Mouse (Mus musculus) cerebellum, adult 18-20 months (tissue): ENCODE measurements around the gene Olfr1512.
"Not testable (repeated sequence)": the region's sequence is repeated elsewhere in the genome, so short reads cannot be mapped to it uniquely, and the experiment has no call there.

Source experiments
- DNase-seq, 2 experiments: peaks; one replicate each; pipeline ENCODE4 v3.0.0; 2021

Gene Olfr1512

DNA sequence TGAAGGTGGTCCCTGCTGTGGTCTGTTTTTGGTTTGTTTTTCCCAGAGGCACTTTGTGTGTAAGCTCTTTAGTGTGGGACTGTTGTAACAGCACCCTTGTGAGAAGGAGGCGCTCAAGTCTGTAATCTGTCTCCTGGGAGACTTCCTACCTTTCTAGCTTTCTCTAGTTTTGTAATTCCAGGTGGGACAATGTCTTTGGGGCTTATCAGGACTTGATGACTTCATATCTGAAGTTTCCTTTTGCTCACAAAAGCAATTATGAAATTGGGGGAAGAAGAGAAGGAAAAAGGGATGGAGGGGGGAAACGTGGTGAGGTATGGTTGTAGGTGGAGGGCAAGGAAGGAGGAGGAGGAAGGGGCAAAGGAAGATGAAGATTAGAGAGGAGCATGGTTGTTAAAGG is at the start of gene Olfr1512:
TSS of gene Olfr1512 (minus strand) at position 101 of the 400 bp plus-strand sequence.
- DNase-seq: no peak

DNA sequence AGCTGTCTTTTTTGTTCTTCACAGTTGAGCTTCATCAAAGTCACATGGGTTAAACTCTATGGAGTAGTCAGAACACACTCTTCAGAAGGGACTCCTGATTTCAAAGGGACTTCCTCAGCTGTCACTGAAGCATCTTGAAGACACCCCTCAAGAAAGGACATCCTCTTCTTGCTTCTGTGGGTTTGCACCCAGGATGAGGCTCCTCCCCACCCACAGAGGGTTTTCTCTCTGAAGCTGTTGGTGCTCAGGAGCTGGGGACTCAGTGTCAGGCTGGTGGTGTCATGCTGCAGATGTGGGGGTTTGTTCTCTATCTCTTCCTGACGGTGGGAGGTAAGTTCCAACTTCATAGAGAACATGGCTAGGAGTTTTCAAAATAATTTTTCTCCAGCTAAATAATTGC is 48.7 kb upstream of the Olfr1512 start:
- no peak for DNase-seq

DNA sequence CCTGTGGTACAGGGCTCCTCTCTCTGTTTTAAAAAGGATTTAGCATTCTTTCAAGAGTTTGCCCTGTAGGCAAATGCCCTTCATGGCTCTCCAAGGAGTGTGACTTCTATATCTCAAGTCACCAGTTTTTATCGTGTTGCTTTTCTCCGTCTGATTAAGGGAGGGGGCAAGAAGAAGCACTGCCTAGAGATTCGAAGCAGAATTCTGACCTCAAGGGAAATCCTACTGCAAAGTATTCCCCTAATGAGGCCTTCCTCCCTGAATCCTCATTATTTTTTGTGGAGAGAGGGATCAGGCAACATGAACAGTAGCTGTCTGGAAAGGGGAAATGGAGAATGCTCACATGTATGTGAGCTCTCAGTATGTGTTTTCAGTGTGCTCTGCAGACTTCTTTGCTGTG is 35.3 kb upstream of the Olfr1512 start, which contains the start of gene Olfr1510:
TSS of gene Olfr1510 (minus strand) at position 101 of the 400 bp plus-strand sequence.
- DNase-seq: no peak

DNA sequence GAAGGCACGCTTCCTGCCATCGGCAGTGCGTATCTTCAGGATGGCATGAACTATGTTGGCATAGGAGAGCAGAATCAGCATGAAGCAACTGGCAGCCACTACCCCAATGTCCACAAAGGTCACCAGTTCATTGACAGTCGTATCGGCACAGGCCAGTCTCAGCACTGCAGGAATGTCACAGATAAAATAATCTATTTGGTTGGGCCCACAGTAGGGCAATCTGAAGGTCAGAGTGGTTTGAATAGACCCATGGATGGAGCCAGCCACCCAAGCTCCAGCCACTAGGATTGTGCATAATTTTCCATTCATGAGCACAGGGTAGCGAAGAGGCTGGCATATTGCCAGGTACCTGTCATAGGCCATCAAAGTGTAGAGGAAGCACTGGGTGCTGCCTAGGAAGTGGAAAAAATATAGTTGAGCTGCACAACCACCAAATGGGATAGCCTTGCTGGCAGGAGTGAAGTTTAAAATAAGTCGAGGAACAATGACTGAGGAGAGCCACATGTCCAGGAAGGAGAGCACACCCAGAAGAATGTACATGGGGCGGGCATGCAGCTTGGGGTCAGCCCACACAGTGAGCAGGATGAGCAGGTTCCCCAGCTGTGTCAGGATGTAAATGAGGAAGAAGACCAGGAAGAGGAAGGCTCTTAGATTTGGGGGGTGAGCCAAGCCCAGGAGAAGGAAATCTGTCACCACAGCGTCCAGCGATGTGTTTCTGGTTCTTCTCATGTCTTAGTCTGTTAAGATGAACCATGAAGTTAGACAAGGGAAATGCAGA is 31.4 kb upstream of the Olfr1512 start:
- not testable (repeated sequence) for DNase-seq

DNA sequence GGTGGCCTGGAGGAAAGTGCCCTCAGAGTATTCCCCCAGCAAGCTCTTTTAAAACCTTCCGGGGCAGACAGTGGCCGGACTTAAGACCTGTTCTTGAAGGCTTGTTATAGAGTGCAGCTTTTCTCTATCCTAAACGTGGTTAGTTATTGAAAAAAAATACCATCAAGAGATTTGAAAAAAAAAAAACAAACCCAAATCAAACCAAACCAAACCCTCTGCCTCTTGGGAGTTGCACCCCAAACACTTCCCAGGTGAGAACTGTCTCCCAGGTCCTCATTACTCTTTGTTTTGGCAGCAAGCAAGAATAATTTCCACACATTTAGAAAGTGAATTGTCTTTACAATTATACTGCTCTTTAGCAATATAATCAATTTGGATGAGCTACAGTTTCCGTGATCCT is 18.3 kb upstream of the Olfr1512 start, which contains the start of gene Olfr1511:
TSS of gene Olfr1511 (minus strand) at position 101 of the 400 bp plus-strand sequence.
- no peak for DNase-seq

DNA sequence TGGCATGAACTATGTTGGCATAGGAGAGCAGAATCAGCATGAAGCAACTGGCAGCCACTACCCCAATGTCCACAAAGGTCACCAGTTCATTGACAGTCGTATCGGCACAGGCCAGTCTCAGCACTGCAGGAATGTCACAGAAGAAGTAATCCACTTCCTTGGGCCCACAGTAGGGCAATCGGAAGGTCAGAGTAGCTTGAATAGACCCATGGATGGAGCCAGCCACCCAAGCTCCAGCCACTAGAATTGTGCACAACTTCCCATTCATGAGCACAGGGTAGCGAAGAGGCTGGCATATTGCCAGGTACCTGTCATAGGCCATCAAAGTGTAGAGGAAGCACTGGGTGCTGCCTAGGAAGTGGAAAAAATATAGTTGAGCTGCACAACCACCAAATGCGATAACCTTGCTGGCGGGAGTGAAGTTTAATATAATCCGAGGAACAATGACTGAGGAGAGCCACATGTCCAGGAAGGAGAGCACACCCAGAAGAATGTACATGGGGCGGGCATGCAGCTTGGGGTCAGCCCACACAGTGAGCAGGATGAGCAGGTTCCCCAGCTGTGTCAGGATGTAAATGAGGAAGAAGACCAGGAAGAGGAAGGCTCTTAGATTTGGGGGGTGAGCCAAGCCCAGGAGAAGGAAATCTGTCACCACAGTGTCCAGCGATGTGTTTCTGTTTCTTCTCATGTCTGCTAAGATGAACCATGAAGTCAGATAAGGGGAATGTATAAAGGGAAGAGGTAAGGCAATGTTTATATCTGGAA is 11.3 kb upstream of the Olfr1512 start:
- not testable (repeated sequence) for DNase-seq

DNA sequence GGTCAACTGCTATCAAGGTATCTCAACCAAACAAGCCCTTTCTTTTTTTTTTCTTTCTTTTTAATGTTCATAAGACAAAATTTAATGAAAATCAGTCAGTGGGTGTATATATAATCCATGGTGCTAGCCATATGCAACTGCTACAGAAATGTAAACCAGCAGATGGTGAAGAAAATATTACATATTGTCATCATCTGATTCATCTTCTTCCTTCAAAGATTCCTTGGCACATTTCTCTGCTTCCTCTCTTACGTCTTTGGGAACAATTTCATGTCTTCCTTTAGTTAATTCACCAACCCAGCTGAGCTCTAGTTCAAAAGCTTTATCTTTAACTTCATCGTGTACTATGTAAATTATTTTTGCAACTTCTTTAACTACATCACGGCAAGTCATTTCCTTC is 10.2 kb downstream of the Olfr1512 start:
- DNase-seq: no peak

DNA sequence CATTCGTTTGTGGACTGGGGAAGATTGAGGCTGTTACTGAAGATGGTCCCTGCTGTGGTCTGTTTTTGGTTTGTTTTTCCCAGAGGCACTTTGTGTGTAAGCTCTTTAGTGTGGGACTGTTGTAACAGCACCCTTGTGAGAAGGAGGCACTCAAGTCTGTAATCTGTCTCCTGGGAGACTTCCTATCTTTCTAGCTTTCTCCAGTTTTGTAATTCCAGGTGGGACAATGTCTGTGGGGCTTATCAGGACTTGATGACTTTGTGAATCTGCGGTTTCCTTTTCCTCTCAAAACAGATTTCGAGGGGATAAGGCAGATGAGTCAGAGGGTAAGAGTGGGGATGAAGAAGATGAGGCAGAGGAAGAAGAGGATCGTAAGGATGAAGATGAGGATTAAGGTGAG is 22.7 kb downstream of the Olfr1512 start, which contains the start of gene Olfr1513:
TSS of gene Olfr1513 (minus strand) at position 101 of the 400 bp plus-strand sequence.
- DNase-seq: no peak

DNA sequence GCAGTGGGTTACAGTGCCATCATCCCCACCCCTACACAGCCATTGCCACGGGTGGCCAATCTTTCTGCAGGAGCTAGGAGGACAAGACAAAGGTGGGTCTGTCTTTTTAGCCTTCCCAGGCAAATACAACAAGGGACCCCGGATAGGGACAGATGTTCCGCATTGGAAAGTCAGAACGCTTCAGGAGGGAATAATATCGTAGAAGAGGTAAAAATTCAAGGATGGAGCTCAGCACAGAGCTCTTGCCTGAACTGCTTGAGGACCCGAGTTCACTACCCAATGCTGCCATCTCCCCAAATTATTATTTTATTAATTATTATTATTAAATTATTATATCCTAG is 39.5 kb downstream of the Olfr1512 start:
- DNase-seq: no peak

DNA sequence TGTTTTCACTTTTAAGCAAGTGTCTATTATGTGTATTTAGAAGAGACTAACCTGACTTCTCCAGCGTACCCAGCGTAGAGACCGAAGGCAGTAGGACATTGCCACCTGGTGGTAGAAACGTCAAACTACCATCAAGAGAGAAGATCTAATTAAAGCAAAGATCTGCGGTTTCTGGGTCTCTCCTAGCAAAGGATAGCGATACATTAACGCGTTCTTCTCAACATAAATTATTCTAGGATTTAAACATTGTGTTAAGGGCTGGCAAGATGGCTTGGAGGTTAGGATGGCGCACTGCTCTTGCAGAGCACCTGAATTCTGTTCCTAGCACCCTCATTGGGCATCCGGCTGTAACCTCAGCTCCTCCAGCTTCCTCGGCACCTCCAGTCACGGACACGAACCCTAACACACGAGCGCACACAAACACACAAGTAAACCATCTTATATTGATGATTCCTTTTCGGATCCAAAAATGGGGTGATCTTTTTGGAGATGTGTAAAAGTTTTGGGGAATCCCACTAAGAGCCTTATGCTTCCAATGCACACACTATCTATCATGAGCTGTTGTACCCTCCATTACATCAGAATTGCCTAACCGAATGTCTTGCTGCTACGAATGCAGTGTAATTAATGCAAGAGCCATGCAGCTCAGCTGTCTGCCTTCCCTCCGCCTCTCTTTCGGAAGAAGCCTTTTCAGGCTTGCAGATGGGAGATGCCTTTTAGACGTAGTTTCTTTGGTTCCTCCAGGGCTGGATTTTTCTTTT is 40.0 kb downstream of the Olfr1512 start:
- DNase-seq: peak; percentile 77

DNA sequence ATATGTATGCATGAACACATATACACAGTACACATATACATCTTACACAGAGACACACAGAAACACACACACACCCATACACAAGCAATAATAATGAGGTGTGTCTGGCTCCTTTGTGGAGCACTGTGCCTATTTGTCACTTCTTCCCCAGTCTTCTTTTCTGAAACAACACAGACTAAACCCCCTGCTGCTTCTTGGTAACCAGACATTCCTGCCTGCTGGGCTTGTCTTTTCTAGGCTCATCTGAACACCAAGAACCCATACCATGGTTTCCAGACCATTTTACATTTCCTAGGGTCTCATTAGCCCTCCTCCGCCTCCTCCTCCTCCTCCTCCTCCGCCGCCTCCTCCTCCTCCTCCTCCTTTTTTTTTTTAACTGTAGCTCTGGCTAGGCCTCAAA is 46.8 kb downstream of the Olfr1512 start:
- no peak for DNase-seq

DNA sequence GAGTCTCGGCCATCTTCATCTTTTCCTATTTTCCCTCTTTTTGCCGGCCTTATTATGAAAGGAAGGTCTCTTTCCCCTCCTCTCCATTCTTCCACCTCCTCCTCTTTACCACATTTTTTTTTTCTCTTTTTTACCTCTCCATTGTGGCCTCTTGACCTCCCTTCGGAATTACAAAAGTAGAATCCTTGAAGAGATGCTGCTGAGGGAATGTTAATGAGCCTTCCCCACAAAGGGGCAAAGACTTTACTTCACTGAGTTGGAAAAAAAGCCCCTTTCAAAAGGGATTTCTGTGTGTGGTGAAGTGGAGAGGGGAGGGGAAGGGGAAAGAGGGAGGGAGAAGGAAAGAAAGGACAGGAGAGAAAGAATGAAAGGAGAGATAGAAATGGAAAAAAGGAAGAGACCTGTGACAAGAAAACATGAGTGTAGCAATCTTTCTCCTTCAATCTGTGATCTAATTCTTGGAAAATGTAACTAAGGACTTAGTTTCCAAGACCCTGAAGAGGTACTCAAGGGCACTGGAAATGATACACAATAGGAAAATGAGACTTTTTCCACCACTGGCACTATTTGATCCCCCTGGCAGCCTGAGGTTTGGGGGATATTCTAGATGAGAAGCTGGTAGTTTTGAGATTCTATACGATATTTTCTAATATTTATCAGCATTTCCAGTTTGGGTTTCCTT is 47.8 kb downstream of the Olfr1512 start:
- DNase-seq: no peak

DNA sequence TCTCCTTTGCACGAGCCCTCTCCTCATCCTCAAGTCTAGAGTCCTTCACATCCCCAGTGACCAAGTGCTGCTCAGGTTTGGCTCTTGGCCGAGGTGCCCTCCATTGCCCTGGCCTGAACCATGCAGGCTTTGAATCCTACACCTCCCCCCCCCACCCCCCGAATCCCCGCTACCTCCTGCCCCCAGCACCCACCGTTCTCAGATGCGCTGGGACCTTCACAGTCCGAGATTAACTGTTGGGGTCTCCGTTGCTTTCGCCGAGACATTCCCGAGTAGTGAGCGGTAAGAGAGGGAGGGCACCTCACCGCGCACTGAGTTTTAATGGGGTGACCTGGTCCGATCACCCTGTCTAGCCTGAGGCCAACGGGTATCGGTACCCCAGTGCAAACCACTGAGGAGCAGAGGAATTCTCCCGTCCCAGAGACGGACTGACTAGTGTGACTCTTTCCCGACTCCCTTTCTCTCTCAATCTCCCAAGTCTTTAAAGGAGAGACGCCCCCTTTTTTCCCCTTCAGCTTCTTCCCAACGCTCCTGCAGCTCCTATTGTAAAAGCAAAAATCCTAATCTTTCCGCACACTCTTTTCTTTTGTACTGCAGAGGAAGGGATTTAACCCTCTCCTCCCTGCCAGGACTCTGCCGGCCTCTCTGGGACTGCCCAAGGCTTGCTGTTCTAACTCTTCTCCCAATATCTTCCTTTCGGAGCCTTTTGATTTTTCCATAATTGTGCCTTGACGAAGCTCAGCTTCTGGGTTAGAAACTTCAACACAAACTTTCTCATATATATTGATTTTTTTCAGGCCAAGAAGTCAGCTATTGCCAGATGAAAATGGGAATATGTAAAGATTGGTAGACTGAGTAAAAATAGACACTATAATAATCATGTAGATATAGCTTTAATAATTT is 50.8 kb downstream of the Olfr1512 start, which contains the start of gene Sall2:
TSS of gene Sall2 (minus strand) at position 853 of the 903 bp plus-strand sequence.
- DNase-seq: no peak

DNA sequence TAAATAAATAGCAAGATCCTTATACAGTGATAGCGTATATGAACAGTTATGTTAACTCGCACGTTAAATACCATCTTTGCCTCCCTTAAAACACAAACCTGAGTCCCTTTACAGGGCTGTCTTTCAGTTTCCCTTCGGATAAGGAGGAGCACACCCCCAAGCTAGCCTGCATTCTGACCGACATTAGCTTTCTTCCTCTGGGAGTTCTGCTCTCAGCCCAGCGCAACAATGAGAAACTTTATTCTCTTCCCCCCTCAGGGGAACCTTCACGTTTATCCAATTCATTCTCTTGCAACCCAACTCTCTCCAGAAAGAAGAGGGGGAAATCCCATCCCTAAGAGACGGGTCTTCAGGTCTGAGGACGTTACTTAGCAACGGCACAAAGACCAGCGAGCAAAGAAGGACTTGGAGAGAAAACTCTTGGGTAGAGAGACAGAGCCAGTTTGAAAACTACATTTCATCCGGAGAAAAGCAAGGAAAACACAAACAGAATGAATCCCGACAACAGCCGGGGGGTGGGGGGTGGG is 51.5 kb downstream of the Olfr1512 start:
- DNase-seq: no peak

DNA sequence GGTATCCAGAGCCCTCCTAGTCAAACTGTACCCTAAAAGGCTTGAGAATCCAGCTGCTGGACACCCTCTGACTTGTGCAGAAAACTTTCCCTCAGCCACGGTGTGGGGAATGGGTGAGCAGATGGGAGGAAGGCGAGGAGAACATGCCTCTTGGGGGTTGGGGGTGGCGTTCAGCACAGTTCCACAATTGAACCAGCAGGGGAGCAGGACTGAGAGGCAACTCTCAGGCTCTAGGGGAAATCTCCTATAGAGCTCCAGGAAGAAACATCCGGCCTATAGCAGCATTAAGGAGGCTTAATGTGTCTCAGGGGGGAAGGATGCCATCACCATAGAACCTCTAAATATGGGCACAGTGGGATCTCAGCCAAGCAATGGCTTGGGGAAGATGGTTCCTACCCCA is 53.1 kb downstream of the Olfr1512 start:
- no peak for DNase-seq
